Mouse (Mus musculus): ENCODE data around the gene Hecw2.

The Hecw2 gene

GRCm38 (mm10) chr1:53889806-53890205 lies 305.2 kb downstream of the Hecw2 start:
- peaks cover 8% of the 10 kb centered on the region for H3K4me1 ChIP-seq (replicated peaks; ENCODE audit: low read depth, low read length)
- no peak for TF ChIP-seq NANOG (IDR thresholded peaks at IDR 0.05; ENCODE audit: borderline replicate concordance, low read length)
- TF ChIP-seq CTCF (conservative IDR thresholded peaks at IDR 0.05; ENCODE audit: low read length): no peak
- TF ChIP-seq POU5F1 (IDR thresholded peaks at IDR 0.05; ENCODE audit: borderline replicate concordance, low read length): no peak
- no peak overlapping the region for H3K4me3 ChIP-seq (replicated peaks; ENCODE audit: low read length)
- no peaks in the 10 kb centered on the region for H3K36me3 ChIP-seq (ENCODE audit: insufficient read depth, low read length)
- no peaks in the 10 kb centered on the region for H3K27me3 ChIP-seq (ENCODE audit: insufficient read depth, low read length)
- no peaks in the 10 kb centered on the region for H3K9me3 ChIP-seq (ENCODE audit: low read length)

GRCm38 (mm10) chr1:53882480-53882879 lies 312.5 kb downstream of the Hecw2 start:
- Histone ChIP-seq H3K9me3 (ENCODE audit: low read length) (no peaks in the 10 kb centered on the region), H3K4me3 (replicated peaks; ENCODE audit: low read length) (no peak overlapping the region), H3K4me1 (replicated peaks; ENCODE audit: low read depth, low read length) (no peaks in the 10 kb centered on the region), H3K36me3 (ENCODE audit: insufficient read depth, low read length) (no peaks in the 10 kb centered on the region), H3K27me3 (ENCODE audit: insufficient read depth, low read length) (no peaks in the 10 kb centered on the region)
- TF ChIP-seq POU5F1 (IDR thresholded peaks at IDR 0.05; ENCODE audit: borderline replicate concordance, low read length): no peak
- TF ChIP-seq NANOG (IDR thresholded peaks at IDR 0.05; ENCODE audit: borderline replicate concordance, low read length): no peak
- no peak for TF ChIP-seq CTCF (conservative IDR thresholded peaks at IDR 0.05; ENCODE audit: low read length)

GRCm38 (mm10) chr1:53875919-53876318 lies 319.0 kb downstream of the Hecw2 start:
- Histone ChIP-seq H3K36me3 (ENCODE audit: insufficient read depth, low read length) (no peaks in the 10 kb centered on the region), H3K4me3 (replicated peaks; ENCODE audit: low read length) (no peak overlapping the region), H3K9me3 (ENCODE audit: low read length) (no peaks in the 10 kb centered on the region), H3K27me3 (ENCODE audit: insufficient read depth, low read length) (no peaks in the 10 kb centered on the region), H3K4me1 (replicated peaks; ENCODE audit: low read depth, low read length) (no peaks in the 10 kb centered on the region)
- TF ChIP-seq CTCF (conservative IDR thresholded peaks at IDR 0.05; ENCODE audit: low read length) (no peak), POU5F1 (IDR thresholded peaks at IDR 0.05; ENCODE audit: borderline replicate concordance, low read length) (no peak), NANOG (IDR thresholded peaks at IDR 0.05; ENCODE audit: borderline replicate concordance, low read length) (no peak)

DNA sequence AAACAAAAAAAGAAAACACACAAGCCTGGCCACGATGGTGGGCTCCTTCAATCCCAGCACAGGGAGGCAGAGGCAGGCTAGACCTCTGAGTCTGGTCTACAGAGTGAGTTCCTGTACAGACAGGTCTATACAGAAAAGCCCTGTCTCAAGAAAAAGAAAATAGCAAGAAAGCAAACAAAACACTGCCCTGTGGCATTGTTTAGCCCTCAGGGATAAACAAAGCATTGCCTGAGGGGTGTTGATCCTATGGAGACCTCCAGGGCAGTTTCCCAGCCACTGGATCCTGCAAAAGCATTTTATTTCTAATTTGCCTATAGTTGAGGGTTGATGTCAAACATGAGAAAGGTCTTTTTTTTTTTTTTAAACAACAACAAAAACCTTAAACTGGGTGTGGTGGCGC lies 327.7 kb downstream of the Hecw2 start:
- no peak for TF ChIP-seq CTCF (conservative IDR thresholded peaks at IDR 0.05; ENCODE audit: low read length)
- Histone ChIP-seq H3K4me1 (replicated peaks; ENCODE audit: low read depth, low read length) (peaks cover 43% of the 10 kb centered on the region), H3K36me3 (ENCODE audit: insufficient read depth, low read length) (no peaks in the 10 kb centered on the region)

GRCm38 (mm10) chr1:53866374-53866902 lies 328.5 kb downstream of the Hecw2 start:
- H3K36me3 ChIP-seq (ENCODE audit: insufficient read depth, low read length): no peaks in the 10 kb centered on the region
- no peaks in the 10 kb centered on the region for H3K9me3 ChIP-seq (ENCODE audit: low read length)
- peaks cover 43% of the 10 kb centered on the region for H3K4me1 ChIP-seq (replicated peaks; ENCODE audit: low read depth, low read length)
- no peak overlapping the region for H3K4me3 ChIP-seq (replicated peaks; ENCODE audit: low read length)
- no peak for TF ChIP-seq POU5F1 (IDR thresholded peaks at IDR 0.05; ENCODE audit: borderline replicate concordance, low read length)
- TF ChIP-seq NANOG (IDR thresholded peaks at IDR 0.05; ENCODE audit: borderline replicate concordance, low read length): no peak
- TF ChIP-seq CTCF (conservative IDR thresholded peaks at IDR 0.05; ENCODE audit: low read length): no peak
- no peaks in the 10 kb centered on the region for H3K27me3 ChIP-seq (ENCODE audit: insufficient read depth, low read length)

More for the DNA sequence above, 327.7 kb downstream of the Hecw2 start:
- H3K4me3 ChIP-seq (replicated peaks; ENCODE audit: low read length): no peak overlapping the region
- H3K27me3 ChIP-seq (ENCODE audit: insufficient read depth, low read length): no peaks in the 10 kb centered on the region
- no peaks in the 10 kb centered on the region for H3K9me3 ChIP-seq (ENCODE audit: low read length)

GRCm38 (mm10) chr1:53864046-53864445 lies 330.9 kb downstream of the Hecw2 start:
- TF ChIP-seq CTCF (conservative IDR thresholded peaks at IDR 0.05; ENCODE audit: low read length): no peak
- no peak for TF ChIP-seq NANOG (IDR thresholded peaks at IDR 0.05; ENCODE audit: borderline replicate concordance, low read length)
- TF ChIP-seq POU5F1 (IDR thresholded peaks at IDR 0.05; ENCODE audit: borderline replicate concordance, low read length): no peak
- H3K36me3 ChIP-seq (ENCODE audit: insufficient read depth, low read length): no peaks in the 10 kb centered on the region
- peaks cover 41% of the 10 kb centered on the region for H3K4me1 ChIP-seq (replicated peaks; ENCODE audit: low read depth, low read length)
- H3K4me3 ChIP-seq (replicated peaks; ENCODE audit: low read length): no peak overlapping the region
- no peaks in the 10 kb centered on the region for H3K27me3 ChIP-seq (ENCODE audit: insufficient read depth, low read length)
- H3K9me3 ChIP-seq (ENCODE audit: low read length): no peaks in the 10 kb centered on the region

DNA sequence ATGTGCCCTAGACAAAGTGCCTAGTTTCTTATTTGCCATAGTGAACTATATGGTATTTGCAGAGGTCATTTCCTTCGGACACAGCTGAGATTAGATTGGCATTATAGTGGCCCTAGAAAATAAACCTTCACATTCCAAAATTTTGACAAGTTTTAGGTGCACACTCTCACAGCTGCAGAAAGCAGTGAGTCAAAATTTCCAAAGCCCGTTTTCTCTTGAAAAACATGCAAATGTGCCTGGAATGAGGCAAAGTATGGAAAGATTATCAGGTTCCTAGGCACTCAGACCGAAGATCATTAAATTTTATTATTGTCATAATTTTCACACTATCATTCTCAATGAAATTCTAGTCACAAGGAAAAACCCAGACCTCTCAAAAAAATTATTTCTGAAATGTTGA lies 334.4 kb downstream of the Hecw2 start:
- peaks cover 14% of the 10 kb centered on the region for H3K4me1 ChIP-seq (replicated peaks; ENCODE audit: low read depth, low read length)
- no peak overlapping the region for H3K4me3 ChIP-seq (replicated peaks; ENCODE audit: low read length)
- TF ChIP-seq NANOG (IDR thresholded peaks at IDR 0.05; ENCODE audit: borderline replicate concordance, low read length): no peak
- no peaks in the 10 kb centered on the region for H3K27me3 ChIP-seq (ENCODE audit: insufficient read depth, low read length)
- no peaks in the 10 kb centered on the region for H3K9me3 ChIP-seq (ENCODE audit: low read length)
- no peaks in the 10 kb centered on the region for H3K36me3 ChIP-seq (ENCODE audit: insufficient read depth, low read length)

DNA sequence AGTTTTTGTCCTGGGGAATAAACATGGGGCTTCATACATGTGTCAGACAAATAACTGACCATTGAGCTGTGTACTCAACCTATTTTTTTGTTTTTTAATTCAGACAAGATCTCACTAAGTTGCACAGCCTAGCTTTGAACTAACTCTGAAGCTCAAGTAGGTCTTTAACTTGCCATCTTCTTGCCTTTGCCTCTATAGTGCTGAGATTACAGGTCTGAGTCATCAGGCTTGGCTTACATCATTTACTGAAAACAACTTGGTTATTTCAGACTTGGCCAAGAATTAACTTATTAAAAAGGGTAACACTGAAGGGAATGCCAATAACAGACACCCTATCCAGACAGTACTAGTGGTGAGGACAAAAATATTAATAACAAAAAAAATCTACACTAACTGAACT lies 335.8 kb downstream of the Hecw2 start:
- Histone ChIP-seq H3K9me3 (ENCODE audit: low read length) (no peaks in the 10 kb centered on the region), H3K4me1 (replicated peaks; ENCODE audit: low read depth, low read length) (peaks cover 10% of the 10 kb centered on the region; the same call in 1 of the 2 replicates), H3K36me3 (ENCODE audit: insufficient read depth, low read length) (no peaks in the 10 kb centered on the region), H3K27me3 (ENCODE audit: insufficient read depth, low read length) (no peaks in the 10 kb centered on the region), H3K4me3 (replicated peaks; ENCODE audit: low read length) (no peak overlapping the region)
- no peak for TF ChIP-seq POU5F1 (IDR thresholded peaks at IDR 0.05; ENCODE audit: borderline replicate concordance, low read length)
- no peak for TF ChIP-seq NANOG (IDR thresholded peaks at IDR 0.05; ENCODE audit: borderline replicate concordance, low read length)
- no peak for TF ChIP-seq CTCF (conservative IDR thresholded peaks at IDR 0.05; ENCODE audit: low read length)

DNA sequence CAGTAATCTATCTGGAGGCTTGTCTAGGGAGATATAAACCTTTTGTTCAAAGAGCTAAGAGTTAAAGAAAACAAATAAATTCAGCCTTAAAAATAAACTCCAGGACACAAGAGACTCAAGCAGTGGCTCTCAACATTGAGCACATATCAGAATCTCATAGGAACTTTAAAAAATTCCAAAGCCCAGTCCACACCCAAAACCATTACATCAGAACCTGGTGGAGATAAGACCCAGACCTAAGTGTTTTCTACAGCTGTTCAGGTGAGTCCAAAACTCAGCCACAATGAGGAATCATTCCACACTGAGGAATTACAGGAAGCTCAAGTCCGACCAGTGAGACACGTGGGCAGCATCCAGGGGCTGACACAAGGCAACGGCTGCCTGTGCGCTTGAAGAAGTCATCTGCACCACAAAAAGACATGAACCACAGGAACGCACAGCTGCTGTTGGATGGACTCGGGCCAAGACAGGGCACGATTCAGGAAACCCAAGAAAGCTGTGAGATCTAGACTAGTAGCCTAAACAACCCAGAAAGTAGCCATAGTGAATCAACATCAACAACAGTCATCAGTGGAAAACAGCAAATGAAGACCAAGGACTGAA lies 338.4 kb downstream of the Hecw2 start:
- peaks cover 10% of the 10 kb centered on the region; the same call in 1 of the 2 replicates for H3K4me1 ChIP-seq (replicated peaks; ENCODE audit: low read depth, low read length)
- TF ChIP-seq POU5F1 (IDR thresholded peaks at IDR 0.05; ENCODE audit: borderline replicate concordance, low read length) (no peak), CTCF (conservative IDR thresholded peaks at IDR 0.05; ENCODE audit: low read length) (no peak), NANOG (IDR thresholded peaks at IDR 0.05; ENCODE audit: borderline replicate concordance, low read length) (no peak)
- H3K4me3 ChIP-seq (replicated peaks; ENCODE audit: low read length): no peak overlapping the region
- no peaks in the 10 kb centered on the region for H3K27me3 ChIP-seq (ENCODE audit: insufficient read depth, low read length)
- H3K9me3 ChIP-seq (ENCODE audit: low read length): no peaks in the 10 kb centered on the region
- no peaks in the 10 kb centered on the region for H3K36me3 ChIP-seq (ENCODE audit: insufficient read depth, low read length)
